Mouse (Mus musculus) limb, embryonic 12.5 days (tissue): ENCODE measurements around the gene Zmiz1. TPM values are rescaled to one million over a fixed set of nuclear protein-coding genes. Genes with fewer than 3 reads are reported as not detected.

Experiments
- ATAC-seq: fragments of 200-750 bp; cut with Nextera tagmentation; 2 replicates; pipeline ENCODE4 v1.8.0; 2017; ENCODE audit warnings: low read depth, moderate TSS enrichment; ENCODE audit not compliant: insufficient number of reproducible peaks, insufficient read depth, low FRiP score, low TSS enrichment
- H3K27ac ChIP-seq: fragments of 300-500 bp; sonication (generic); 2 replicates; pipeline ENCODE4 v1.5.1; 2016; ENCODE audit warnings: mild to moderate bottlenecking, moderate library complexity
- H3K27me3 ChIP-seq: fragments of 300-500 bp; sonication (generic); 2 replicates; pipeline ENCODE4 v1.6.1; 2016; ENCODE audit warnings: mild to moderate bottlenecking, moderate library complexity
- H3K36me3 ChIP-seq: fragments of 300-500 bp; sonication (generic); 2 replicates; pipeline ENCODE4 v1.6.1; 2016; ENCODE audit warnings: mild to moderate bottlenecking, moderate library complexity
- H3K4me1 ChIP-seq: fragments of 300-500 bp; sonication (generic); replicated peaks from 2 replicates; pipeline ENCODE4 v1.6.1; 2016
- H3K4me2 ChIP-seq: fragments of 300-500 bp; sonication (generic); 2 replicates; pipeline ENCODE4 v1.6.1; 2016; ENCODE audit warnings: mild to moderate bottlenecking, moderate library complexity
- H3K4me3 ChIP-seq: fragments of 300-500 bp; sonication (generic); replicated peaks from 2 replicates; pipeline ENCODE4 v1.5.1; 2016; ENCODE audit warnings: mild to moderate bottlenecking
- H3K9ac ChIP-seq: fragments of 300-500 bp; sonication (generic); replicated peaks from 2 replicates; pipeline ENCODE4 v1.6.1; 2016; ENCODE audit warnings: mild to moderate bottlenecking, moderate library complexity
- H3K9me3 ChIP-seq: fragments of 300-500 bp; sonication (generic); 2 replicates; pipeline ENCODE4 v1.6.1; 2016; ENCODE audit warnings: mild to moderate bottlenecking, moderate library complexity
- WGBS: fragments of 180-500 bp; shearing (Covaris S2); methylation state at CpG from one replicate; pipeline ENCODE4 v1.1.7; 2016; 5-methylcytosine and 5-hydroxymethylcytosine counted together
- polyA plus RNA-seq: library from polyadenylated mRNA; unstranded; fragments of >200 nt; fragmentation: Nextera tagmentation; extraction: Ambion mirVana; gene quantifications from 2 replicates; pipeline ENCODE4 v1.2.1, GENCODE M21; 2016

Gene Zmiz1
- polyA plus RNA-seq, 1 experiment from 2014 or later: 53.4 TPM

DNA sequence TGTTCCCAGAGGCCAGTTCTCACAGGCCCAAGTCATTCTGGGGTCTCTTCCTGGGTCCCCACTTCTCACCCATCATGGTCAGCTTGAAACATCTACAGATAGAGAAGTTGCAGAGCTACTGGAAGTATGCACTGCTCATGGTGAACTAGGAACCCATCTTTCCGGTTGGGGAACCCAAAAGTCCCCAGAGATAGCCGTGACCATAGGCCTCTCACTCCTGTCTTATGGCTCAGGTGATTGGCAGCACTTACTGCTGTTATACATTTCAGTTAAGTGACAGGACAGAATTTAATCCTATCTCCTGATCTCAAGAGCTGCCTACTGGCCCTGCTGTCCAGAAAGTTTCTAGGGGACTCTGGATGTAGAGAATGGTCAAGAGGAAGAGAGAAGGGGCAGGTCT lies 24.3 kb downstream of the Zmiz1 start:
- H3K36me3 ChIP-seq: peaks cover 24% of the 10 kb centered on the region
- no peaks in the 10 kb centered on the region for H3K9me3 ChIP-seq
- 0 out of 2 replicates have a peak overlapping the region, but pooled peaks have one; percentile 50 for H3K27ac ChIP-seq
- WGBS: 90% methylated on average over 2 of the region's 2 CpGs
- no peak overlapping the region for H3K4me3 ChIP-seq
- H3K4me2 ChIP-seq: no peak overlapping the region
- H3K27me3 ChIP-seq: no peaks in the 10 kb centered on the region
- H3K4me1 ChIP-seq: peaks cover 95% of the 10 kb centered on the region
- ATAC-seq: no peak
- H3K9ac ChIP-seq: no peak overlapping the region

DNA sequence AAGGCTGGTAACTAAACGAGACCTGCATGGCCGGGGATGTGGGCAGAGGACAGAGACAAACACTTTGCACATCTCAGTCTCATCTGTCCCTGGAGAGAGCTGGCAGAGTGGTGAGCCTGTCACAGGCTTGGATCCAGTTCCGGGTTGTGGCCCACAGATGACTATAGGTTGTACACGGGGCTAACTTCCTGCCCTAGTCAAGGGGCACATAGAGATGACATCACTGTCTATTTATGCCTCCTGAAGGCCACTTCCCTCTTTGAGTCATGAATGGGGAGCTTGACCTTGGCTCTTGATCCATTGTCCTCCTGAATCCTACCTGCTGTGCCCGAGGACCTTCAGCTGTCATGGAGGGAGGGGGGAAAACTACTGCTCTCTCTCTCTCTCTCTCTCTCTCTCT lies 25.1 kb downstream of the Zmiz1 start:
- H3K27ac ChIP-seq: no peak overlapping the region
- no peak overlapping the region for H3K4me2 ChIP-seq
- H3K36me3 ChIP-seq: peaks cover 17% of the 10 kb centered on the region
- H3K9me3 ChIP-seq: no peaks in the 10 kb centered on the region
- H3K9ac ChIP-seq: no peak overlapping the region
- no peak for ATAC-seq
- WGBS: 65% methylated on average over 5 of the region's 5 CpGs
- peaks cover 95% of the 10 kb centered on the region for H3K4me1 ChIP-seq
- no peaks in the 10 kb centered on the region for H3K27me3 ChIP-seq
- no peak overlapping the region for H3K4me3 ChIP-seq

DNA sequence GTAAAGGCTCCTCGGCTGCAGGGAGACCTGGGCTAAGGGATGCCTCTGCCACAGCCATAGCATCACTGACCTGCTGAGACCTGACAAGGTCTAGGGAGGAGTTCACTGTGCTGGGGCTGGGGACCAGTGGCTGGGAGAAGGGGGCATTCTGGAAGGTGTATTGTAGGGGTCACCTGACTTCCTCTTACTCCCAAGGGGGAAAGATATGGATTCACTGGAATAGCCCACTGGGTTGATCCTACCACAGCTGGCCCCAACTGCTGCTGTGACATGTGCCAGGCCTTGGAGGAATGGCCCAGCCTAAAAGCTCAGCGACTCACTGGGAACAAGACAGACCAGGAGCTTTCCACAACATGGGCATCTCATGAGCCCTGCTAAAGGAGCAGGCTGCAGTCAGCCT lies 27.2 kb downstream of the Zmiz1 start:
- Histone ChIP-seq H3K4me2 (no peak overlapping the region), H3K9ac (no peak overlapping the region), H3K27me3 (no peaks in the 10 kb centered on the region), H3K27ac (no peak overlapping the region), H3K4me1 (peaks cover 95% of the 10 kb centered on the region), H3K36me3 (peaks cover 10% of the 10 kb centered on the region), H3K4me3 (no peak overlapping the region), H3K9me3 (no peaks in the 10 kb centered on the region)
- WGBS: 90% methylated on average over 2 of the region's 2 CpGs
- ATAC-seq: no peak

DNA sequence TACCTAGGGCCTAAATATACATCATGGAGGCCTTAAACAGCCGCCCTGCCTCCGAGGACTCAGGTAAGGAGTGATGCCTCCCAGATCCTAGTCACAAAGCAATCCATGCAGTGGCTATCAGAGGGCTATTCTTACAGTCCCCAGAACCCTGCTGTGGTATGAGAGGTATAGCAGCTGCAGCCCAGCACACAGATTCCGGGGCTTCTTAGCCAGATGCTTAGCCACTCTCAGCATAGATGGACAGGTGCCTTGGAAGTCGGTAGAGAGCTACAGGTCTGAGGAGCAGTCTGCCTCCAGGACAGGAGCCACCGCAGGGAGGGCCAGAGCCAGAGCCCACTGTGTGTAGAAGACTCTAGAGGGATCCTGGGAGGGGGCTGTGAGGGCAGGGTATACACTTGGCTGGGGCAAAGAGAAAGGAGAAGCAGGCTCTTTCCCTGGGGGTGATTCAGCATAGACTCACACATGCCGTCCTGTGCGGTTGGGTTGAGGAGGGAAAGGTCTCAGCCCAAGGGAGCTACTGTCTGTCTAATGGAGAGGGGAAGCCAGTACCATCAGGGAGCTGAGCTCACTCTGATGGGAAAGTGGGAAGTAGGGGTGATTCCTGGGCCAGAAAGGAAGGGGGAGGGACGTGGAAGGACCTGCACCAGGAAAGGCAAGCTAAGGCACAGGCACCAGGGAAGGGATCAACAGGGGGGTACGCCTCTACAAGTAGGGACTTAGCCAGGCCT lies 27.9 kb downstream of the Zmiz1 start:
- 74% methylated on average over 9 of the region's 9 CpGs for WGBS
- H3K9me3 ChIP-seq: no peaks in the 10 kb centered on the region
- no peaks in the 10 kb centered on the region for H3K27me3 ChIP-seq
- no peak overlapping the region for H3K9ac ChIP-seq
- ATAC-seq: no peak
- H3K4me3 ChIP-seq: no peak overlapping the region
- H3K36me3 ChIP-seq: peaks cover 3% of the 10 kb centered on the region; the same call in 1 of the 2 replicates
- peak overlapping the region; percentile 23; the same call in 1 of the 2 replicates for H3K27ac ChIP-seq
- H3K4me1 ChIP-seq: peaks cover 95% of the 10 kb centered on the region
- no peak overlapping the region for H3K4me2 ChIP-seq

DNA sequence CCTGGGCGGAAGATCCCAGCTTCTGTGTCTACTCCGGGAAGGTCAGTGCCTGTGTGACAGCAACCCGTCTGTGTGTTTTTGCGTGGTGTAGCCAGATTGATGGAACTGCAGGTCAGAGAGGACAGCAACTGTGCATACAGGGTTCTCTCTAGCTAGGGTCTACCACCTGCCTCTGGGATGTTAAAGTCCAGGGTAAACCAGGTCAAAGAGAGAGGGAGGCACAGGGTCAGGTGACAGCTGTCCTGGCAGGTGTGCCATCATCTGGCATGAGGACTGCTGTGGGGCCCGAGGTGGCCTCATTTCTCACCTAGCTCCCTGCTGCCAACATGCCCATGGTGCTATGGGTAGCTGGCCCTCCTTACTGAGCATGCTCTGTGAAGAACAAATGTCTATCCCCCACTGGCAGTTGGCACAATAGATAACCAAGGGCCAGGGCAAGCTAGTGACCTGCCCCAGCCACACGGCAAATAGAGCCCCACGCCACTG lies 28.5 kb downstream of the Zmiz1 start:
- Histone ChIP-seq H3K36me3 (no peaks in the 10 kb centered on the region), H3K9me3 (no peaks in the 10 kb centered on the region), H3K27me3 (no peaks in the 10 kb centered on the region), H3K4me1 (peaks cover 97% of the 10 kb centered on the region), H3K27ac (0 out of 2 replicates have a peak overlapping the region, but pooled peaks have one; percentile 41), H3K9ac (no peak overlapping the region; the same call in 1 of the 2 replicates), H3K4me3 (no peak overlapping the region), H3K4me2 (no peak overlapping the region)
- no peak for ATAC-seq
- 81% methylated on average over 7 of the region's 7 CpGs for WGBS

DNA sequence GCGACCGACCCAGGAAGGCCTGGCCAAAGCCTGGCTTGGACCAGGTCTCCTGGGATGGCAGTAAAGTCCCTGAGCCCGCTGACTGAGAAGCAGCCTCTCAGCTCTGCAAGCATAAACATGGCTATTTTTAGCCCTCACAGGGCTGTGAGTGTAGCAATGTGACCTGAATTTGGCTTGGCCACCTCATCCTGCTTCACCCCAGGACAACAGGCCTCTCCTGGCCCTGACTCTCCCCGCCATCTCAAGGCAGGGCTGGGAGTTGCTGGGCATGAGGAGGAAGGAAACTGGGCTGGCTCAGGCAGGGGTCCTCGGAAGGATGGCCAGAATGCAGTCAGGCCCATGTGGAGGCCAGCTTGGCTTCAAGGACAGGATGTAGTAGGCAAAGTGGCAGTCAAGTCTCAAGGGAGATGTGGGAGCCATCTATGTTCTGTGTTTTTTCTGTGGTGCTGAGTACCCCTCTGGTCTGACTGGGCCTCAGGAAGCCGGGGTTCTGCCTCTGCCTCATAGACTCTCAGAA lies 29.2 kb downstream of the Zmiz1 start:
- Histone ChIP-seq H3K27ac (peak overlapping the region; percentile 41; the same call in 1 of the 2 replicates), H3K4me1 (peaks cover 97% of the 10 kb centered on the region), H3K9ac (no peak overlapping the region), H3K27me3 (no peaks in the 10 kb centered on the region), H3K4me3 (no peak overlapping the region), H3K36me3 (no peaks in the 10 kb centered on the region), H3K4me2 (no peak overlapping the region), H3K9me3 (no peaks in the 10 kb centered on the region)
- 74% methylated on average over 6 of the region's 6 CpGs for WGBS
- ATAC-seq: no peak

DNA sequence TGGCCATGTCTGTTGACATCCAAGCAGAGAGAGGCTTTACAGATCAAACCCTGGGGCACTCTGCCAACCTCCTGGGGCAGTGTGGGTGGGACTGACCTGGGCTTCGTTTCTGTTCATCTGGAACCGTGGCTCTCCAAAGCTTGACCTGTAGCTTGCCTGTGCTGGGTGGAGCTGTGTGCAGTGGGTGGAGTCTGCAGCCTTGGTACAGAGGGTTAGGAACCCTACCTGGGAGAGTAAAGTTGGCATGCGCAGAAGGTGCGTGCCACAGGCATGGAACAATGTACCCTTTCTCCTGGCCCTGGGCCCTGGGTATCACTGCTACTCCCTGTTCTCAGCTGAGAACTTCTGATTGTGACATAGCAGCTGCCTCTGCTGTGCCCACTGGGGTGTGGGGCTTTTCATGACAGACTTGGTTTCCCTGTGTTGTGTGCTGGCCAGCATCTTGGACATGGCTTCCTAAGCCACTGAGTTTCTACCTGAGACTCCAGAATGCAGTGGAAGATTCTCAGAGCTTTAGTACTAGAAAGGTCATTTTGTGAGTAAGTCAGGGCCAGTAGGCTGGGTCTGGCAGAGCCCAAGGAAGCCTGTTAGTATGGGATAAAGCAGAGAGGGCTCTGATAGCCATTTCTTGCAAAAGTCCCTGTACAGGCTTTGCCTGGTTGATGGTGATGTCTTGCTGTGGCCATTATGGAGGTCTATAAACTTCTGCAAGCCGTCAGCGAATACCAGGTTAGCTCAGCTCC lies 30.5 kb downstream of the Zmiz1 start:
- 62% methylated on average over 6 of the region's 6 CpGs for WGBS
- Histone ChIP-seq H3K4me1 (peaks cover 97% of the 10 kb centered on the region), H3K36me3 (no peaks in the 10 kb centered on the region; the same call in 1 of the 2 replicates)

DNA sequence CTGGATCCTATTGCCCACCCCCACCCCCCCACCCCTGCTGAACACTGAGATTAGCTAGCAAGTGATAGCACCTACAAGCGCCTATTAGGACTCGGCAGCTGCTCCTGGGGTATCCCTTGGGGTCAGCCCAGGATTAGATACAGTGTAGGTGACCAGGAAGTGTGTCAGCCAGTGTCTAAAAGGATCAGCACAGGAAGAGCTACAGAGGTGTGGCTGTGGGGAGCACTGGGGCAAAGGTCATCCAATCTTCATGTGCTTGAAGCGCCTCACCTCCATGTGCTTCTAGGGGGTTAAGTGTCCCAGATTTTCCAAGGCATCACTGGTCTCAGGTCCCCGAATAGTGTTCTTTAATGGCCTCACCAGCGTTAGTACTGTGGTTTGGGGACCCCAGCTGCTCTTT lies 33.0 kb downstream of the Zmiz1 start:
- no peak for ATAC-seq
- 80% methylated on average over 5 of the region's 5 CpGs for WGBS
- Histone ChIP-seq H3K27ac (no peak overlapping the region), H3K4me3 (no peak overlapping the region), H3K9ac (no peak overlapping the region), H3K9me3 (no peaks in the 10 kb centered on the region), H3K4me2 (no peak overlapping the region), H3K27me3 (no peaks in the 10 kb centered on the region), H3K4me1 (peaks cover 100% of the 10 kb centered on the region), H3K36me3 (no peaks in the 10 kb centered on the region; the same call in 1 of the 2 replicates)

More for the DNA sequence above, 30.5 kb downstream of the Zmiz1 start:
- Histone ChIP-seq H3K27ac (no peak overlapping the region), H3K9ac (no peak overlapping the region), H3K4me3 (no peak overlapping the region), H3K4me2 (no peak overlapping the region), H3K9me3 (no peaks in the 10 kb centered on the region), H3K27me3 (no peaks in the 10 kb centered on the region)
- no peak for ATAC-seq

DNA sequence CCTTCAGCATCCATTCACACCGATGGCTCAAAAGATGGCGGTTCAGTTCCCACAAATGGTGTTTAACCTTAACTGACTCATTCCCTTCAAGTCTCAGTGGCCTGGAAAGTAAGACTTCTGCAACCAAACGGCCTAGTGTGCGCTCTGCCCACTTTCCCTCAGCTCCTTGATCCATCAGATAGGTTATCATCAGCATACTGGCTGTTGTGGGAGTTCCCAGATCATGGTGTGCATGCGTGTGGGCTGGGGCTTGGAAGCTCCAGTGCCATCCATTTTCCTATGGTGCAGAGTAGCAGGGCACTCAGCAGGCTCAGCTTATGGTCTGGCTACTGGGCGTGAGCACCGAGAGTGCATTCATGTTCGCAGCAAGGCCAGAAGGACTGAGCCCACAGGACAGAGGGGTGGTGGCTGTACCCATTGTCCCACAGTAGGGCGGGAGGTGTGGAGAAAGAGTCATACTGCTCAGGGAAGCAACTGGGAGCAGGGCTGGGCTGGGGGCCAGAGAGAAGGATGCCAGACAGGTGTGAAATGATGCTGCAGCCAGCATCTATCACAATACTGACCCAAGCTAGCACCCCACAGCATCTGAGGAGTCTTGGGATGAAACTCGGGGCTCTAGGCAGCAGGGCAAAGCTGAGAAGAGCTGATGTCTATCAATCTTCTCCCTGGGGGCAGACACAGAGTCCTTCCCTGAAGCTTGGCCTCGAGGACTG lies 33.7 kb downstream of the Zmiz1 start:
- peaks cover 100% of the 10 kb centered on the region for H3K4me1 ChIP-seq
- no peaks in the 10 kb centered on the region; the same call in 1 of the 2 replicates for H3K36me3 ChIP-seq
- ATAC-seq: no peak
- H3K4me3 ChIP-seq: no peak overlapping the region
- 0 out of 2 replicates have a peak overlapping the region, but pooled peaks have one; percentile 12 for H3K27ac ChIP-seq
- H3K9me3 ChIP-seq: no peaks in the 10 kb centered on the region
- H3K27me3 ChIP-seq: no peaks in the 10 kb centered on the region
- no peak overlapping the region for H3K4me2 ChIP-seq
- no peak overlapping the region for H3K9ac ChIP-seq
- WGBS: 76% methylated on average over 11 of the region's 11 CpGs

DNA sequence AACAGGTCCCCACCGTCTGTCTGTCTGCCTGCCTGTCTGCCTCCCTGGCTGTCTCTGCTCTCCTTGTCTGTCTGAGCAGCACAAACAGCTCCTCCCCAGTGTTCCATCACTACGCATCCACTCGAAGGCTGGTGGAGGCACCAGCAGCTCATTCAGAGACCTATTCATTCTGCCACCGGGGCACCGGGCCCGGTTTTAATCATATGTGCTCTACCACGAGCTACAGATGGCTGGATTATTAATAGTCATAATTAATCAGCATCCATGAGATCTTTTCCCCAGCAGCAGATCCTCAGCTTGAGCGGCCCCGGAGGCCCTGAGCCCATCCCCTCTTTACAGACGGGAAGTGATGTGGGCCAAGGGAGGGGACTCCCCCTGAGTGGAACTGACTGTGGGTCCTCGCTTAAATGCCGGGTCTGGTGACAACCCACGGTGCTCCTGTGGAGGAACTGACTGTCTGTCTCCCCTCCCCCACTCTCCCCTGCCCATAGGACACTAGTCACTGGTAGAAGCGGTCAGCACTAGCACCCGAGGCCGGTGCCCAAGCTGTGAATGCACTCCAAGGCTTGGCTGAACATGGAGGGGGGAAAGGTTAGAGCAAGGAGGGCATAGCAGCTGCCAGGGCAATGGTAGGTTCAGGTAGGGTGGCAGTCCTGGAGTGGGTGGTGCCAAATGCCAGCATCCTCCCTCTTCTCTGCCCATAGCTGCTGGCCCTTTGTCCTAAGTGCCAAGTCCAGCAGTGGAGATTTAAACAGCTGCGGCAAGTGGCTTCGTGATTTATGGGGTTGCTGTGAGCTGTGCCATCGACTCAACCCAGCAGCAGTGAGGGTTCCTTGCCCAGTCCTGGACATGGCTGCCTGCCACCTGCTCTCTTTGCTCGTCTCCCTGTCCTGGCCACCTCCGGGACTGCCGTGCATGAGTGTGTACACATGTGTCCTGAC lies 34.6 kb downstream of the Zmiz1 start:
- ATAC-seq: no peak
- 67% methylated on average over 22 of the region's 22 CpGs for WGBS
- Histone ChIP-seq H3K36me3 (no peaks in the 10 kb centered on the region; the same call in 1 of the 2 replicates), H3K27me3 (no peaks in the 10 kb centered on the region), H3K4me3 (no peak overlapping the region), H3K9me3 (no peaks in the 10 kb centered on the region), H3K27ac (peak overlapping the region; percentile 30; the same call in 1 of the 2 replicates), H3K4me2 (no peak overlapping the region), H3K9ac (no peak overlapping the region), H3K4me1 (peaks cover 100% of the 10 kb centered on the region)
